Mouse (Mus musculus) hindbrain, embryonic 16.5 days (tissue): ENCODE results near the gene Fubp1. TPM values are rescaled to one million over a fixed set of nuclear protein-coding genes. Genes with fewer than 3 reads are reported as not detected.

Experiments
- polyA plus RNA-seq: library from polyadenylated mRNA; unstranded; fragments of >200 nt; fragmentation: Nextera tagmentation; extraction: Ambion mirVana; gene quantifications from 2 replicates; pipeline ENCODE4 v1.2.1, GENCODE M21; 2015

The Fubp1 gene
- polyA plus RNA-seq, 1 experiment from 2014 or later = 168 TPM

Other genes starting within 250 kb of the Fubp1 start
- 9.7 and 11.9 TPM in 2 replicates for gene Gipc2, start 44.2 kb upstream of the Fubp1 start, polyA plus RNA-seq
- 45.7 and 49.5 TPM in 2 replicates for gene Dnajb4, start 120 bp upstream of the Fubp1 start, polyA plus RNA-seq
- gene Nexn, start 55.9 kb downstream of the Fubp1 start, polyA plus RNA-seq = 1.7 and 2.4 TPM in 2 replicates
- gene Miga1, start 130.0 kb downstream of the Fubp1 start, polyA plus RNA-seq = 17.7 and 19.0 TPM in 2 replicates
- 82.4 and 91.2 TPM in 2 replicates for gene Usp33, start 136.1 kb downstream of the Fubp1 start, polyA plus RNA-seq
- gene Zzz3, start 185.1 kb downstream of the Fubp1 start, polyA plus RNA-seq = 23.4 and 24.8 TPM in 2 replicates